Mouse (Mus musculus) heart, embryonic 14.5 days (tissue): Measurements from ENCODE around the gene Mat1a. TPM values are rescaled to one million over a fixed set of nuclear protein-coding genes. Genes with fewer than 3 reads are reported as not detected.

Experiments used
- ATAC-seq: fragments of 200-750 bp; cut with Nextera tagmentation; 2 replicates; pipeline ENCODE4 v1.8.0; 2017; ENCODE audit warnings: low read depth, moderate TSS enrichment; ENCODE audit not compliant: insufficient number of reproducible peaks, insufficient read depth, low FRiP score
- H3K27ac ChIP-seq, 2 experiments: fragments of 200-500 bp in 1 of 2; fragments of 300-500 bp in 1 of 2; sonication (generic) in 1 of 2; replicated peaks in 1 of 2; 2 replicates each; pipeline ENCODE4 v1.5.1; 2012 to 2014; ENCODE audit warnings: low read depth in 2 of 2, low read length in 2 of 2, control low read depth in 1 of 2, mild to moderate bottlenecking in 1 of 2, mixed read lengths in 1 of 2; ENCODE audit not compliant: control insufficient read depth in 1 of 2, insufficient read depth in 1 of 2
- H3K27me3 ChIP-seq: fragments of 300-500 bp; sonication (generic); 2 replicates; pipeline ENCODE4 v1.6.1; 2014; ENCODE audit warnings: mild to moderate bottlenecking, low read length, control low read depth; ENCODE audit not compliant: control insufficient read depth, insufficient read depth
- H3K36me3 ChIP-seq: fragments of 300-500 bp; sonication (generic); 2 replicates; pipeline ENCODE4 v1.6.1; 2014; ENCODE audit warnings: mild to moderate bottlenecking, control low read depth, low read length, mixed read lengths; ENCODE audit not compliant: control insufficient read depth, insufficient read depth
- H3K4me1 ChIP-seq, 2 experiments: fragments of 200-500 bp in 1 of 2; fragments of 300-500 bp in 1 of 2; sonication (generic) in 1 of 2; 2 replicates each; pipeline ENCODE4 v1.6.1; 2012 to 2014; ENCODE audit warnings: low read length in 2 of 2, control low read depth in 1 of 2, mixed read lengths in 1 of 2; ENCODE audit not compliant: control insufficient read depth in 2 of 2, insufficient read depth in 2 of 2
- H3K4me2 ChIP-seq: fragments of 300-500 bp; sonication (generic); 2 replicates; pipeline ENCODE4 v1.6.1; 2014; ENCODE audit warnings: mild to moderate bottlenecking, low read length
- H3K4me3 ChIP-seq, 2 experiments: fragments of 200-500 bp in 1 of 2; fragments of 300-500 bp in 1 of 2; sonication (generic) in 1 of 2; 2 replicates each; pipeline ENCODE4 v1.5.1; 2012 to 2014; ENCODE audit warnings: low read length in 2 of 2, mild to moderate bottlenecking in 2 of 2, control low read depth in 1 of 2, low read depth in 1 of 2, moderate library complexity in 1 of 2; ENCODE audit not compliant: control insufficient read depth in 1 of 2, insufficient read depth in 1 of 2
- H3K9ac ChIP-seq: fragments of 300-500 bp; sonication (generic); 2 replicates; pipeline ENCODE4 v1.6.1; 2014; ENCODE audit warnings: mild to moderate bottlenecking, low read length
- H3K9me3 ChIP-seq: fragments of 300-500 bp; sonication (generic); 2 replicates; pipeline ENCODE4 v1.6.1; 2016; ENCODE audit warnings: low read length, control low read depth; ENCODE audit not compliant: control insufficient read depth
- WGBS: fragments of 180-500 bp; shearing (Covaris S2); extraction: QIAGEN DNeasy Blood & Tissue Kit; methylation state at CpG from one replicate; pipeline ENCODE4 v1.1.7; 2014; 5-methylcytosine and 5-hydroxymethylcytosine counted together
- polyA plus RNA-seq: library from polyadenylated mRNA; unstranded; fragments of >200 nt; fragmentation: Nextera tagmentation; extraction: Ambion mirVana; gene quantifications from 2 replicates; pipeline ENCODE4 v1.2.1, GENCODE M21; 2014

The Mat1a gene
- polyA plus RNA-seq, 1 experiment from 2014 or later: 0.63 TPM

DNA sequence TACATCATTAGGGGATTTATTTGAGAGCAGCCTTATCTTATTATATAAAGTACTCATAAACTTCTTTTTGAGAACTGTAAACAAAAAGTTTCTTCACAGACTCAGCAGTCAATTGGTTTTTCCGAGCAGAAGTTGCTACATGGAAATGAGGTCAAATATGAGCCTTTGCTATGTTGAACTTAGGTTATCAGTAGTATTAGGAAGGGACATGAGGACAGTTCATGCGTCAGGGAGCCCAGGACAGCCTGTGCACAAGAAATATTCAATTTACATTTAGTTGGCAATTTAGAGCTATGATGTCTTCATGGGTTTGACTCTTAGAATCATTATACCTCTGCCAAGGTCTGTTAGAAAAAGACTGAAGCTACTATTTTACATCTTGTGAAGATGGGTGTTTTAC lies 2.6 kb upstream of the Mat1a start:
- 78% methylated on average over 2 of the region's 2 CpGs for WGBS

DNA sequence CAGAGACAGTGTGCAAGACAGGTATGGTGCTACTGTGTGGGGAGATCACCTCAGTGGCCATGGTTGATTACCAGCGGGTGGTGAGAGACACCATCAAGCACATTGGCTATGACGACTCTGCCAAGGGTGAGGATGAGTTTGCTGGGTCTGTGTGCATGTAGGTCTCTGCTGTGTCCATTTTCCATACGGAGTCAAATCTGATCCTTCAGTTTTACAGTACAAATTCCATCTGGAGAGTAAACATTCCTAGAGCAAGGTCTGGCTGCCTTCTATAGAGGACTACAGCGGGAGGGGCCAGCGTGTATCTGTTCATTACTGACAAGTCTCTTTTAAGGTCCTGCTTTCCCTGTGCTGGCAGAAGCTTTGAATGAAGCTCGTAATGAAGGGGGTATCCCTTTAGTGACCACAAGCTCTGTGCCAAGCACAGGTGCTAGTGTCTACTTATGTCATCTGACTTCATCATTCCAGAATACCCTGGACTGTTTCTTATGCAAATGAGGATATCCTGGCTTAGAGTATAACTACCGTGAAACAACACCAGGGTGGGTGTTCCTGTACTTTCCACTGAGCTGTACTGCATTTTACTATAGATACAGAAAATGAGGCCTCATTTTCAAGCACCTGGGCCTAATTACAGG lies 6.3 kb downstream of the Mat1a start:
- Histone ChIP-seq H3K27ac (no peak overlapping the region), H3K4me2 (no peak overlapping the region), H3K9me3 (no peaks in the 10 kb centered on the region), H3K9ac (no peak overlapping the region), H3K27me3 (no peaks in the 10 kb centered on the region), H3K4me1 (no peaks in the 10 kb centered on the region), H3K4me3 (no peak overlapping the region), H3K36me3 (no peaks in the 10 kb centered on the region)
- WGBS: 81% methylated on average over 7 of the region's 7 CpGs
- no peak for ATAC-seq

More for the DNA sequence above, 2.6 kb upstream of the Mat1a start:
- Histone ChIP-seq H3K4me1 (peaks cover 0 to 4% of the 10 kb centered on the region in 2 experiments; a peak in 2 of 4 replicates), H3K36me3 (no peaks in the 10 kb centered on the region), H3K27me3 (no peaks in the 10 kb centered on the region), H3K4me3 (no peak overlapping the region), H3K9ac (no peak overlapping the region), H3K9me3 (no peaks in the 10 kb centered on the region), H3K4me2 (no peak overlapping the region), H3K27ac (no peak overlapping the region)
- ATAC-seq: no peak

DNA sequence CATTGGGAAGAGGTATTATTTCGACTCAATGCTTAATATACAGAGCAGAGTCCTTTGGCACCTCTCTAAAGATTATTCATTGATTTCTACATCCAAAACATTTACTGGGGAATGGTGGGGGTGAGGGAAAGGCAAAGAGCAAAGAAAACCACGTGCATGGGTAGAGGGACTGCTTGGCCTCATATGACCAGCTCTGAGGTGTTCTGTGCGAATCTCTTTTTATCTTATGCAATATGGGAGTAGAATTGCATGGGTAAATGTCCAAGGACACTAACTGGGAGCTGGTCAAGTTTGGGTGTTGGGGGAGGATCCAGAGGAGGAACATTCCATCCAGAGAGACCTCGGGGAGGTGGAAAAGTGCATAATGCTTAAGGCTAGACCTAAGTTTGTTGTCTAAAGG lies 8.1 kb downstream of the Mat1a start:
- Histone ChIP-seq H3K9ac (no peak overlapping the region), H3K4me3 (no peak overlapping the region), H3K4me2 (no peak overlapping the region), H3K27me3 (no peaks in the 10 kb centered on the region), H3K4me1 (peaks cover 2 to 7% of the 10 kb centered on the region in 2 experiments; a peak in 2 of 4 replicates), H3K36me3 (no peaks in the 10 kb centered on the region), H3K27ac (no peak overlapping the region), H3K9me3 (no peaks in the 10 kb centered on the region)
- WGBS: 80% methylated on average over 4 of the region's 4 CpGs
- ATAC-seq: no peak

DNA sequence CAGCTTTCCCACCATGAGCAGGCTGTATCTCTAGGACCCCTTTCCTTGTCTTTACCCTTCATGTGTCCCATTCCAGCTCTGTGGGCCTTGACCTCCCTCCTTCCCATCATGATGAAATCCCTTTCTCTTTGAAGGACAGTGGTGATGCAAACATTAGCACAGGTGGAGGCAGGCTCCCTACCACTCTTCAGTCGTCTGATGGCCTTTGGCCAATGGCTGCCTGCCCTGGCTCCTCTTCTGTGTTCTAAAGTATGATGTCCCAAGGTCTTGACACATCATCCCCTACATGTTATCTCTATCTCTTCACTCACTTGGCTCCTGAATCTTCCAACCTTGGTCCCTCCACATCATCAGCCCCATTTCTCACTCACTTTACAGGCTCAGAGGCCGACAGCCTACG lies 11.4 kb downstream of the Mat1a start:
- H3K9me3 ChIP-seq: no peaks in the 10 kb centered on the region
- H3K4me3 ChIP-seq: no peak overlapping the region
- no peak overlapping the region for H3K4me2 ChIP-seq
- H3K27me3 ChIP-seq: no peaks in the 10 kb centered on the region
- ATAC-seq: no peak
- no peak overlapping the region for H3K27ac ChIP-seq
- 77% methylated on average over 3 of the region's 3 CpGs for WGBS
- no peaks in the 10 kb centered on the region for H3K36me3 ChIP-seq
- H3K9ac ChIP-seq: no peak overlapping the region
- peaks cover 4 to 12% of the 10 kb centered on the region in 2 experiments; a peak in 3 of 4 replicates for H3K4me1 ChIP-seq

DNA sequence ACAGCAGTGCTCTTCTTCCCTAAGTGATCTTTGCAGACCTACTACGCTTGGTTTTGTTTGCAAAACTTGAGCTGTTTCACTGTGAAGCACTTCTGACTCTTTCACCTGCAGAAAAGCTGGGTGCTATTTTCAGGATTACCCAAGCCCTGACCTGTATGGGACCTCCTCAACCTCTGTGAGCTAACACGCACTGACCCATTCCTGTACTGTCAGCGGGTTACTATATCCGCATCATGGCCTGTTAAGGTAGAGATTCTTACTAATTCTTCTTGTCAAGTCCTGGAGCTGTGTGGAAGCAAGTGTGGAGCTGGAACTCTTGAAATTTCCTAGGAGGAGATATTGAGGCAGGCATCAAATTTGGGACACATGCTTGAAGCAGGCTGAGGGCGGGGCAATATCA lies 19.8 kb downstream of the Mat1a start:
- H3K27me3 ChIP-seq: no peaks in the 10 kb centered on the region
- no peak overlapping the region for H3K27ac ChIP-seq
- 78% methylated on average over 5 of the region's 5 CpGs for WGBS
- no peaks in the 10 kb centered on the region for H3K9me3 ChIP-seq
- H3K36me3 ChIP-seq: no peaks in the 10 kb centered on the region
- no peak overlapping the region for H3K4me2 ChIP-seq
- H3K4me3 ChIP-seq: no peak overlapping the region
- ATAC-seq: no peak
- no peaks in the 10 kb centered on the region for H3K4me1 ChIP-seq
- H3K9ac ChIP-seq: no peak overlapping the region

DNA sequence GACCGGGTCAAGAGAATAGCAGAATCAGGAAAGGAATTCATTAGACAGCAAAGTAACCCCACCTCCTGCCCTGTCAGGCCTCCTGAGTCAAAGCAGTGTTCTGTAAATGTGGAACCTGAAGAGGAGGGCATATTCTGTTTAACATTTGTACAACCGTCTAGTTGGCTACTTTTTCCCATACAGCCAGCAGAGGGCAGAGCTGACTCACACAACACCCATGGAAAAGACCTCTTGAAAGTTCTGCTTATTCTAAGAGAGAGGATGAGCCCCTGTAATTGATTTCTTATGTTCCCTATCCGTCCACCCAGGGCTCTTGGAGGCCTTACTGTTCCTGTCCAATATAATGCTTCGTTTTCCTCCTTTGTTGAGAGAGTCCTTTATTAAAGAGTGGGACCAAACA lies 23.2 kb downstream of the Mat1a start:
- H3K36me3 ChIP-seq: no peaks in the 10 kb centered on the region
- ATAC-seq: no peak
- WGBS: 24% methylated on average over 4 of the region's 4 CpGs
- no peak overlapping the region for H3K4me3 ChIP-seq
- no peaks in the 10 kb centered on the region for H3K9me3 ChIP-seq
- H3K9ac ChIP-seq: no peak overlapping the region
- H3K27ac ChIP-seq: no peak overlapping the region
- 0 out of 4 replicates have a peak, but pooled peaks cover 0 to 2% of the 10 kb centered on the region in 2 experiments for H3K4me1 ChIP-seq
- no peak overlapping the region for H3K4me2 ChIP-seq
- no peaks in the 10 kb centered on the region for H3K27me3 ChIP-seq

DNA sequence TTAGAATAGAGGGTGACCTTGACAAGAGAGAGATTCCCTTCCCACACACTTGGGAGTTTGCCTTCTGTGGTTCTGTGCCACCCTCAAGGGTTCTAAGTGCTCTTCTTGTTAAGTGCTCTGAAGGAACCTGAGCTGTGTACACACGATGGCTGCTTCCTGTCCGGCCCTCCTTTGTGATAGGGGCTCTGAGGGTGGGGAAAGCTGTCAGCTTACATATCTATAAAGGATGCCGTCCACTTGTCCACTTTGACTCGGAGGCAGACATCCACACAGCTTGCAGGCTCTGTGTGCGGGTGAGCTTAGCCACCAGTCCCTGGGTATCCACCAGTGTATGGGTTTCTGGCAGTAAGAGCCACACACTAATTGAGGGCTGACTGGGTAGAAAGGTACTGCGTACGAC lies 26.7 kb downstream of the Mat1a start, which contains the start of gene Sftpa1:
TSS of gene Sftpa1 (plus strand) at position 243 of the 400 bp plus-strand sequence.
- WGBS: 45% methylated on average over 7 of the region's 7 CpGs
- no peak within 1 kb of the TSS for H3K4me2 ChIP-seq

DNA sequence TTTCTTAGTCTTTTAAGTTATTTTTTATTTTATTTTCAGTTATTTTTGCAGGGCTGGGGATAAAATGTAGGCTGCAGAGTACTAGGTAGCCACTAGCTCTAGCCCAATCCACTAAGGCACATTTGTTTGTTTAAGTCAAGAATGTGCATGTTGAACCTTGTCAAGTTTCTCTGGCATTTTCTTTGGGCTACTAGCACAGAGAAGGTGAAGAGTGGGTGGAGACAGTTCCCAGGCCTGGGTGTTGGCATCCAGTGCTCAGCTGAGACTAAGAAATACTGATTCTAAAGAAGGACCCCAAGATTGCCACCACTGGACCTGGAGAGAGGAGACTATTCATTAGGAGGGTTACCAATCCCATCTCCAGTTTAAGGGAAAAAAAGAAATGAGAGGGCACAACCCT lies 32.2 kb downstream of the Mat1a start:
- no peaks in the 10 kb centered on the region for H3K9me3 ChIP-seq
- no peak overlapping the region for H3K27ac ChIP-seq
- no peaks in the 10 kb centered on the region for H3K27me3 ChIP-seq
- H3K4me3 ChIP-seq: no peak overlapping the region
- ATAC-seq: no peak
- no peaks in the 10 kb centered on the region for H3K36me3 ChIP-seq
- no peak overlapping the region for H3K9ac ChIP-seq
- H3K4me1 ChIP-seq: no peaks in the 10 kb centered on the region
- no peak overlapping the region for H3K4me2 ChIP-seq

More for the DNA sequence above, 26.7 kb downstream of the Mat1a start, which contains the start of gene Sftpa1:
- Histone ChIP-seq H3K9ac (no peak within 1 kb of the TSS), H3K4me3 (no peak within 1 kb of the TSS), H3K27ac (no peak within 1 kb of the TSS), H3K4me1 (0 out of 4 replicates have a peak, but pooled peaks cover 0 to 2% of the 10 kb centered on the region in 2 experiments), H3K36me3 (no peaks in the 10 kb centered on the region), H3K27me3 (no peaks in the 10 kb centered on the region), H3K9me3 (no peaks in the 10 kb centered on the region)
- no peak for ATAC-seq
